Mouse (Mus musculus): ENCODE data around the gene Pdlim1.

- no peak for TF ChIP-seq CTCF (IDR thresholded peaks at IDR 0.05; ENCODE audit: borderline replicate concordance, insufficient read depth, low read length)
- no peak for TF ChIP-seq POLR2A (IDR thresholded peaks at IDR 0.05; ENCODE audit: low read depth, low read length)
Observed at GRCm38 (mm10) chr19:40310410-40311130, 38.9 kb upstream of the Pdlim1 start.
